Mouse (Mus musculus) granulocyte monocyte progenitor cell, adult 5-6 weeks (primary cell): ENCODE results near the gene Ksr1. TPM values are rescaled to one million over a fixed set of nuclear protein-coding genes. Genes with fewer than 3 reads are reported as not detected.
A peak's percentile ranks its signal among the peaks of the same experiment; 100 is the strongest.

Experiments
- ATAC-seq: replicated peaks from 2 replicates; pipeline ENCODE4 v1.8.0; 2016; ENCODE audit warnings: mild to moderate bottlenecking, moderate TSS enrichment, inconsistent platforms; ENCODE audit not compliant: poor library complexity, severe bottlenecking
- total RNA-seq, 2 experiments: library from RNA; stranded (forward) in 1 of 2; stranded (reverse) in 1 of 2; fragments of 200-712, 200-1000 nt in 1 of 2; fragments of >200 nt in 1 of 2; fragmentation: Nextera tagmentation in 1 of 2; gene quantifications; 2 replicates each; pipeline ENCODE4 v1.2.3; 2014 to 2017

The Ksr1 gene
- total RNA-seq, 2 experiments from 2014 or later, result 5.4 to 8.1 TPM

DNA sequence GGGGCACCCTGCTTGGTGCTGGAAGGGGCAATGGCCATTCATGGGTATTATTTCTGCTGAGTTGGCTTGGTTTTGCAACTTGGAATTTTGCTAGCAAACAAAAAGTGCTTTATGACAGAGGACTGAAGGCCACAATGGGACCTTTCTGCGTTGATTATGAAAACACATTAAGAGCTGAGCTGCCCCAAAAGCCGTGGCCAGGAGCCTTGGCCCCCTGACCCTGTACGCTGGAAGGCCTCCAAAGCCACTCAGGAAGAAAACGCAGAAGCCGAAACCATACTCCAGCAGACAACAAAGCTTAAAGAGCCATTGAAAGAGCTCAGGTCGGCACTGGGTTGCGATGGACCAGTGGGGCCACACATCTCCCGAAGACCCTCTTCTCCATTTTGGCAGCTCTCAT lies 47.2 kb downstream of the Ksr1 start:
- no peak for ATAC-seq

DNA sequence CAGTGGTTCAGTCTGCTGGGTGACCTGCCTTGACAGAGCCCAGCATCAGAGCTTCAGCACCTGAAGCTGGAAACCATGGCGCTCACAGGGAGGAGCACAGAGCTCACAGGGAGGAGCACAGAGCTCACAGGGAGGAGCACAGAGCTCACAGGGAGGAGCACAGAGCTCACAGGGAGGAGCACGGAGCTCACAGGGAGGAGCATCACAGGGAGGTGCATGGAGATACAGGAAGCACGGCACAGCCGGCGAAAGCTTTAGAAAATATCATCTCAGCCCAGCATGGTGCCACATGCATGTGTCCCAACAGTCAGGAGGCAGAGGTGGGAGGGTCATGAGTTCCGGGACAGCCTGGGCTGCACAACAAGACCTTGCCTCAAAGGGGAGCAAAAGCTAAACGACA lies 48.5 kb downstream of the Ksr1 start:
- ATAC-seq, result no peak

DNA sequence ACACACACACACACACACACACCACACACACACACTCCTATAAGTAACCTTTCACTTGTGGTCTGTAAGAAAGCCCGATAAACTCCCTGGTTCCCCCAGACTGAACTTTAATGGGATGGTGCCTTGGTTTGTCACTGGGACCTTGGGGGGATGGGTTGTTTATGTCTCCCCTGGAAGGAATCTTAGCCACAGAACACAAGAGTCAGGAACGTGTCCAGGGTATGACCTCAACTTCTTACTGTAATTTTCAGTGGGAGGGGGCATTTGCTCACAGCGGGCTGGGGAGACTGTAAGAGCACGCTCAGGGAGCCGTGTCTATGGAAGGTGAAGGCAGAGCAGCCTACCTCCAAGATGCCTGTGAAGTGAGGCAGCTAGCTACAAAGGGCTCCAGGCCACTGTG lies 49.5 kb downstream of the Ksr1 start:
- no peak for ATAC-seq

DNA sequence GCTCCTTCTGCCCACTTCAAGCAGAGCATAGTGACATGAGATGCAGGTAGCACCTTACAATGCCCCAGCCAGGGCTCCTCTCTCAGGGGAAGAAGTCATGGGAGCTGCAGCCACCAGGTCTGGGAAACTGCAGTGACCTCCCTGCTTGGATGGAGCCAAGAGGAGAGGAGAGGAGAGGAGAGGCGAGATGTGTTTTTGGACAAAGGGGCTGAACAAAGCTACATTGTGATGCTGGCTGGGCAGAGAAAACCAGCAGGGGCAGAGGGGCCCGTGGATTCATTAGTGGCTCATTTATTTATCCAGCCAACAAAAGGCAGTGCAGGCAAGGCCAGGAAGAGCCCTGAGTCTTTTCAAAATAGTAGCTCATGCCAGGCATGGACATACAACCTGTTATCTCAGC lies 50.5 kb downstream of the Ksr1 start:
- no peak for ATAC-seq

DNA sequence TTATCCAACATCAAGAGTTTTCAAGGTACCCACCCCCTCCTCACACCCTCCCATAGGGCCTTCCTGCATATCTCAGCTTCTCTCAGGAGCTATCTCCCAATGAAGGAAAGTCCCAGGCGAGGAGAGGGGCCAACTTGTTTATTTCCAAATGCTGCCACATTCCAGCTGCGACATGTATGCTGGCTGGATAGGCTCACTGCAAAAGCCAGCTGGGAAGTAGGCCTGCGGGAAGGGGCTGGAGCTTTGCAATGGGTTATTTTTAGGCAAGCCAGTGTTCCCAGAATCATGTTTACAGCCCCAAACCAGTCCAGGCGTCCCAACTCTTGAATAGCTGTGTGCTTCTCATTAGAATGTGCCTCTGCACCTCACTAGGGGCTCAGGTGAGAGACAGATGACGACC lies 51.5 kb downstream of the Ksr1 start:
- no peak for ATAC-seq

DNA sequence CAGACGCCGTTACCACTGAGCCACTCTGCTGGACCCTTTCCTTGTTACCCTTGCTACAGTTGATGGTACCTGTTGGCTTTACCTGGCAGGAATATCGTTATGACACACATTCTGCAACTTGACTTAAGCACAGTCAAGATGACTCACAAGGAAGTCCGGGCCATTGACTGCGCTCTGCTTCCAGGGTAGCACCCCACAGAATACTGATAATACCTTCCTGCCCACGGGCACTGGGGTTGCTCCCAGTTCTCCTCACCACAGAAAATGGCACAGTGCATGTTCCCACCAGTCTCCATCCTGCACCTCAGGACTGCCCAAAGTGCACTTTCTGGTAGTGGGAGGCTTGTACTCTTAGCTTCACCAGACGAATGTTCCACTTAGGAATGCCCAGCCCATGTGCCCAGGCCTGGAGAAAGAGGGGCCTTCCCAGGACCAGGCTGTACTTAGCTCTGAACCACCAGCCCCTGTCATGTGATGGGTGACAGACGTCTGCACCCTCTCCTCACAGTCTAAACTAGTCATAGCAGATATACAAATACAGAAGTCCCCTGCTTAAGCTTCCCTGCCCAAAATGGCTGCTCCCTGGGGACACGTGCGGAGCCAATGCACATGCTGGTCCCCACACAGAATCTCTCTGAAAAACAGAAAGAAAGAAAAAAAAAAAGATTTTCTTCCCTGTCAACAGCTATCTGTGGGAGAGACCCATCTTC lies 52.1 kb downstream of the Ksr1 start:
- no peak for ATAC-seq

DNA sequence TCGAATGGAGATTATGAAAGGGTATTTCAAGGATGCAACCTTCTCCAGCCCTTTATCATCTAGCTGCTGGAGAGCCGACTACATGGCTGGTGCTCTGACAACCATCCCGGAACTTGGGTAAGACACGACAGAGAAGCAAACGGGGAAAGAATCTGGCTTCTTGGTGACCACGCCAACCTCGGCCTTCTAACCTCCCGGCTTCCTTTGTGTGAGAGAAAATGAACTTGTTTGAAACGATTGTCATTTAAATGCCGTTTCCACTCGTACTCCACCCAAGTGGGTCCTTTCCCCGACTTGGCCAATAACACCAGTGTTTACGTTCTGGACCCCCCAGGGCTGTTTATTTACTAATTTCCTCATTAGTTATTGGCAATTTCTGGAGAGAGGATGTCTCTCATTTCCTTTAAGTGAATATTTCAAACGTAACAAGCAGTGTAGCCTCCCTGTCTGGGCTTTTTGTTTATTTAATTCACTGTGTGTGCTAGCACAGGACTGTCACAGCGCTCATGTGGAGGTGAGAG lies 52.8 kb downstream of the Ksr1 start:
- ATAC-seq, result no peak

DNA sequence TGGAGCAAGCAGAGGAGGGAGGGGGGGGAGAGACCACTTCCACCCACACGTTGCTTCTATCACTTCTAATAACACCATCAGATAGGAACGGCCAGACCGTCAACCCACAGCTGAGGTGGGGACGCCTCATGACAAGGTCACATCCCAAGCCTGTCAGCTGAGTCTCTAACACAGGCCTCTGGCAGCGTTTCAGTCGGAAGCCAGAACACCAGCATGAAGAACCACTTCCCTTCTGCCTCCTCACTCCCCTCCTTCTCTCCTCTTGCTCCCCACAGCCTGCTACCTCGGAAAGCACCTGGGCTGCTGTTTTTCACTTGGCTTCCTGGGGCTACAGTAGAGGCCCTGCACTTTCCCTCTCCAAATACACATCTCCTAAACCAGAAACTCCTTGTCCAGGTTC lies 53.4 kb downstream of the Ksr1 start:
- 0 out of 2 replicates have a peak, but pooled peaks have one; percentile 5 for ATAC-seq

DNA sequence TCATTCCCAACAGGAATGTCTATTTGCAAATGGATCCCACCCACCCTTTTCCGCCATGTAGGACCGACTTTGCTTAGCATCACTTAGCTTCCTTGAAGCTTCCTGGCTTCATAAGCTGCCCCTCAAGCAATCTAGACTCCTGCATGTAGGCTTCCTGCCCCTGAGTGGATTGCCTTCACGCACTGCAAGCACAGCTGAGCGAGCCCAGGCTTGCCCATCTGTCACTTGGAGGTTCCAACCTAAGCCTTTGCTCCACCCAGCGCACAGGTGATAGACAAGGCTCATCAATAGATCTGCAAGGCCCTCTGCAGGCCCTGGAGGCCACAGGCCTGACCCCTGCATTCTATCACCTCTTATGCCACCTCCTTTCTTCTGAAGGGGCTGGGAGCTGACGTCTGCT lies 54.0 kb downstream of the Ksr1 start:
- no peak for ATAC-seq

DNA sequence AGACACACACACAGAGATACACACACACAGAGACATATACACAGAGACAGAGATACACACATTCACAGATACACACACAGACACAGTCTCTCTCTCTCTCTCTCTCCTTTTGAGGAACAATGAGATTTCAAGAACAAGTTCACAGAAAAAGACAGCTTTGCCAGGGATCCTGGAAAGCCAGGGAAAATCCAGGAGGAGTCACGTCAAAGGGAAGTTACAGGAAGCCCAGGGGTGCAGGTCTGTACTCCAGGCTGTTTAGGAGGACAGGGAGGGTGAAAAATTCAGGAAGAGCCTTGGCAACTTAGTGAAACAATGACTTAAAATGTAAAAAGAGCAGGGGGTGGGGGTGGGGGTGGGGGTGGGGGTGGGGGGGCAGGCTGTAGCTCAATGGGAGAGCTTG lies 56.5 kb downstream of the Ksr1 start:
- no peak for ATAC-seq

DNA sequence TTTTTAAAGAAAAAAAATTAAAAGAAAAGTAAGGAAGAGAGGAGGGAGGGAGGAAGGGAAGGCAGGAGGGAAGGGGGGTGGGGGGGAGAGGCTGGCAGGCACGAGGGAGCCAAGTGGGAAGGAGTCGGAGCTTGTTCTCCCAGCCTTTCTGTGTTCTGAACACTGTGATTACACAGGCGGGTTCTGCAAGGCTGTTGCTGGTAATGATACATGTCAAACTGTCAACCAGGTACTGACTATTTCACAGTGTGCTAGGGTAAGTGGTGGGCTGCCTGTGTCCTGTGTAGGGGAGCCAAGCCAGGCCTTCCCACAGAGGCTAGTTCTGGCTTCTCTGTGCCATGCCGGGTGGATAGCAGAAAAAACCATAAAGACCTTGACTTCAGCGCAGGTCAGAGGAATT lies 57.2 kb downstream of the Ksr1 start:
- ATAC-seq, result no peak

DNA sequence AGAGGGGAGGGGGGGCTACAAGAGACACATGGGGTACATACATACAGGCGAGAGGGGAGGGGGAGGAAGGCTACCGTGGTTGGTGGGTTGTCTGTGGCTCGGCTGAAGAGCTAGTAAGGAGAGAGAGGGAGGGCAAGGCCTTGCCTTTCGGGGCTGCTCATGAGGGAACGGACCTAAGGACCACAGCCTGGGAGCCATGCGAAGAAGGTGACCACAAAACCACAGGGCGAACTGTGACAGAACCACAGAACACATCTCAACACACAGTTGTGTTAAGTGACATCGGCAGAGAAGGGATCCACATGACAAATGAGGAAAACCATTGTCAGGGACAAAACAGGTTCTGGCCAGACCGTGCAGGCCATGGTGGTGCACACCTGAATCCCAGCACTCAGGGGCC lies 57.9 kb downstream of the Ksr1 start:
- no peak; the same call in 1 of the 2 replicates for ATAC-seq

DNA sequence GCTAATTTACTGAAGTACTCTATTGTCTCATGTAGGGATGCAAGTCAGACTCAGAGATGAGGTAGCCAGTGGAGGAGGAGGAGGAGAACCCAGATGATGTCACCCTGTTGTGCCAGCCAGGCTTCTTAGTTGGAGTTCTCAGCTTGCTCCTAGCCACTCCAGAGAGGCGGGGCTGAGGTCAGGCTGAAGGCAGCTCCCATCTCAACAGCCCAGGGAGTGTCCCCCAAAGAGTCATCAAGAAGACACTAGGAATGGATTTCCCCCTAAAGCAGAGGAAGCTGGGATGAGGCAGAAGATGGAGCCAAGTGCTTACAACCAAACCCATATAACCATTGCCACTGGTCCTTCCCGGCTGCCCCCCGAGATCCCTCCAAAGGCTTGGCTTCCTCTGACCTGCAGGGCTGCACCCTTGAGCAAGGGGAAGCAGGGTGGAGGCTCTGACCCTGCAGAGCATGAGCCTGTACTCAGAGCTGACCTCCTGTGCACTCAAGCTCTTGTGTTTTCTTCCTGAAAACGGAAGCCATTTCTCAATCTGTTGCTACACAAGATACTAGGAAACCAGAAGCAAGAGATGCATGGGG lies 58.4 kb downstream of the Ksr1 start:
- ATAC-seq, result peak; percentile 67

DNA sequence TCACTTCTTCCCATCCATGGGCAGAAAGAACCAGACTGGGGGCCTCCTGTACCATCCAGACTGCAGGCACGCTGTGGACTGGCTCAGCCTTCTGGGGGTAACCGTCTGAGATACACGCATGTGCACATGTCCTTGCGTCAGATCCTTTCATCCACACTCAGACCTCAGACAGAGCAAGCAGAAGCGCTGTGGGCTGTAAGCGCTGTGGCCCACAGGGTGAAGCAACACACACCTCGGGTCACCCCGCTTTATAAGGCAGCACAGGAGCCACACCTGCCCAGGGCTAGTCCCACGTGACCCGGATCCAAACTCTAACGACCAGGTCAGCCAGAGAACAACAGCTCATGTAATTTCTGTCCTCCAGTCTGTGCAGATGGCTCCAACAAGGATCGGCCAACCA lies 59.4 kb downstream of the Ksr1 start:
- peak; percentile 74 for ATAC-seq

DNA sequence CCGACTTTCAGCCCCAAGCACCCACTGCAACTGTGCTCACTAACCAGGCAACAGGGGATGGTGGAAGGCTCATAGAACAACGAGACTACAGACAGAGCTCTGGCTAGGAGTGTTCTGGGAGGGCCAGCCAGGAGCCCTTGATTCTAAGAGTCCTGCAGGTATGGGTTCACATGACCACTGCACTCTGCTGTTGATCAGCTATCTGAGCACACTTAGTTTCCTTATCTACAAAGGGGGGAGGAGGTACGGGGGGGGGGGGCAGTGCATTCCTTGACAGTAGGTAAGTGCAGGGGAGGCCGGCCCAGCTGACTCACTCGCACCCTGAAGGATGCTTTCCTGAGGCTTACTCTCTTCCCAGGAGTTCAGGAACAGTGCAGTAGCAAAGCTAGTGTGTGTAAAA lies 61.1 kb downstream of the Ksr1 start:
- no peak for ATAC-seq

DNA sequence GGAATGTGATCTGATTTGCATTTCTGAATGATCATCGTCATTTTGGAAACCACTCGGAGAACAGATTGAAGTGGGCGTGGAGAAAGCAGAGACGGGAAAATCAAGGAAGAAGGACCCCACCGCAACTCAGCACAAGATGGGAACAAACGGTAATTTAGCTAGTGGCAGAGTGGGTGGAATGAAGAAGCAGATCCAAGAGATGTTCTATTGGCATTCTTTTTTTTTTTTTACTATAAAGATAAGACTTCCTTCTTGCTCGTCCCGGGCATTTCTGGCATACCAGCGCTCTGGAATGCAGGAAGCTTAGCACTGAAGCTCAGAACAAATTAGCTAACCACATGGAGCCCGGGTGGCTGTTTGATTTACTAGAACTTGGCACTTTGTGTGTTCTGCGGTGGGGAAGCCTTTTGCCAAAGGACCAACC lies 63.2 kb downstream of the Ksr1 start:
- no peak for ATAC-seq

DNA sequence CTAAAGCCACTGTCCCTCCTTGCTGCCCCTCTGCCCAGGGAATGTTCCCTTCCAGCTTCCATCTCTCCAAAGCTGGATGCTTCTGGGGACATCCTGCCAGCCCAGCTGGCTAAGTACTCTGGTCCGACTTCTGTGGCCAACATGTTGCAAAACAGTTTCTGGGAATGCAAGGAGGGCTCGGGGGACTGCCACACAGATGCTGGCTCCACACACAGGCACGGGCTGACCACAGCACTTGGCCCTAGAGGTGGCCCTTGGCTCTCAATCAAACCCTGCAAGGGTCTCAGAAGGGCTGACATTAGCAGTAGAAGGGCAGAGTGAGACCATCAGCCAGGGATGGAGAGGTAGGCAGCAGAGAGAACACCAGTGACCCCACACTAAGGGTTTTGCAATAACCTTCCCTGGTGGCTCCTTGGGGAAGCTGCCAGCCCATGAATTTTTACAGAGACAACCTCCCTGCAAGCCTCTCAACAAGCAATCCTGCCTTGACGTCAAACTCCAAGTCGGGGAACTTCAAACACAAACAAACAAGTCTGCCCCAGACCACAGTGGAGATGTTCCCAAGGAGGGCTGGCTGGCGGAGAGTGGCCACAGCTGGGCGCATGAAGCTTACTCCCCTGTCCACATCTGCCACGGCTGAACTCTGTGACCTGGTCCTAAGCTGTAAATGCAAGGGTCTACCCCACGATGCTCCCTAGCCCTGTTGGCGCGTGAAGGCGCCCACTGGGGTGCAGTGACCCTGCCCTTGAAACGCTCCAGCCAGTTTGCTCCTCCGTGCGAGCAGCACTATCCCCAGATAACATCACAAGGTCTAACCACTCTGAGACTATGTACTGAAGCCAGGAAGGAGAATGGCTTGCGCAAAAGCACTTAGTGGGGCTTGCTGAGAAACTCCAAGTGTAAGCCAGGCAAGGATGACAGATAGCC lies 65.0 kb downstream of the Ksr1 start:
- peak; percentile 54 for ATAC-seq

DNA sequence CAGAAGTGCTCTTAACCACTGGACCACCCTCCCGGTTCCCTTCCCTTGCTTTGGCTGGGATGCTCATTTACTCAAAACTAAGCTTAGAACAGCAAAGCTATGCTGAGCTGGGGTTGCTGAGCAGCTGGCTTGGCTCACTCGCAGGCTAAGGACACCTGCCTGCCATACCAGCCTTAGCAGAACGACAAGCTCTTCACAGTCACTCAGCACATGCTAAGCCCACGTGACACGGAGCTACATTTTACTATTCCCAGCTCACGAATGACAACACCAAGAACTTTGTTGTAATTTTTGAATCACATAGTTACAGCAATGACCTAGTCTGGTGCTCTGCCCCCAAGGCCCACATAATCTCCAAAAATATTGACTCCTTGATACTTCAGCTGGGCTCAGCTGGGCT lies 66.1 kb downstream of the Ksr1 start:
- no peak for ATAC-seq

DNA sequence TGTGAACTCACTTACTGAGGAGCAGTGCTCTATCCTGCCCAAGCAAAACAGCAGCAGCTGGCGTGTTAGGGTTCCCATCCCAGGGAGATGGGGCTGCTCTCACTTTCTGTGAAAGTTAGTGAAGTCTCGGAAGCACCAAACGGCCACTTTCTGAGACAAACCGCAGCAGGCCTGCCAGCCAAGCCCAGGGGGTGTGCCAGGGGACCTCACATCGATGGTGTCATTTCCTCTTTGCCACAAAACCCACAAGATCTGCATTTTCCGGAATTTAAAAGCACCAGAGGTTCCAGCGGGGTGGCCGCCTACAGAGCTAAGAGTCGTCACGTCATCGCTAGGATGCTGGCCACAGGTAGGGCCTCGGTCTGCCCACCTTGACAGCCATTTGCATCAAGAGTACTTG lies 69.7 kb downstream of the Ksr1 start:
- peak; percentile 79 for ATAC-seq

DNA sequence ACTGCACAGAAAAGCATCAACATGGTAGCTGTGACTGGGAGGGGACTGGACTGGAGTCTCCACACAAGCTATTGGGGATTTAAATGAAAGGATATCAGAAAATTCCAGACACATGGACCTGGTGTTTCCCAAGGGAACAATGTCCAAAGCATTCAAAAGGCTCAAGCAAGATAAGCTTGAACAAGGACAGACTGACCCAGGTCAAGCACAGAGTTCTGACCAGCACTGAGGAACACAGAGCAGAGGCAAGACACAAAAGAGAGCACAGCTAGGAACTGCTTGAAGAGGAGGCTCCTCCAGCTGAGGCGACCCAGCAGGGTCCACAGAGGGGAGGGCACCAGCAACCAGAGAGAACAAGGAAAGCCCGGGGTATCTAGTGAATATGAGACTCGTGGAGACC lies 71.2 kb downstream of the Ksr1 start:
- ATAC-seq, result no peak

DNA sequence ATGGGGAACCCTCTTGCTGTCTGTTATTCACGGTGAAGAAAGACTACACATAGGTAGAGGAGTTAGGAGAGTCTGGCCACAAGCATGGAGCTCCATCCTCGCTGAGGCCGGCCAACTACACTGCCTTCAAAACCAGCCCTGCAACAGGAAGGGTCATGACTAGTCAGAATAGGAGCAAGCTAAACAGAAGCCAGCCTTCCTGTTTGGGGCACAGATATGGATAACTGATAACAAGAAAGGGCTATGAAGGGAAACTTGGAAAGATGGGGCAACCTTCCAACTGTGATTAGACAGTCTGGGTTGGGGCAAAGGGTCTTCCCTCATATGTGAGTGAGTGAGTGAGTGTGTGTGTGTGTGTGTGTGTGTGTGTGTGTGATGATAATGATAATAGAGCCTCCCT lies 71.6 kb downstream of the Ksr1 start:
- no peak for ATAC-seq
